Mouse (Mus musculus) right cerebral cortex, postnatal 25 days (tissue): ENCODE measurements around the gene Usp29.
"Not testable (repeated sequence)": the region's sequence is repeated elsewhere in the genome, so short reads cannot be mapped to it uniquely, and the experiment has no call there.

Experiments used
- DNase-seq: peaks from one replicate; pipeline ENCODE4 v3.0.0; 2022

Usp29 gene

DNA sequence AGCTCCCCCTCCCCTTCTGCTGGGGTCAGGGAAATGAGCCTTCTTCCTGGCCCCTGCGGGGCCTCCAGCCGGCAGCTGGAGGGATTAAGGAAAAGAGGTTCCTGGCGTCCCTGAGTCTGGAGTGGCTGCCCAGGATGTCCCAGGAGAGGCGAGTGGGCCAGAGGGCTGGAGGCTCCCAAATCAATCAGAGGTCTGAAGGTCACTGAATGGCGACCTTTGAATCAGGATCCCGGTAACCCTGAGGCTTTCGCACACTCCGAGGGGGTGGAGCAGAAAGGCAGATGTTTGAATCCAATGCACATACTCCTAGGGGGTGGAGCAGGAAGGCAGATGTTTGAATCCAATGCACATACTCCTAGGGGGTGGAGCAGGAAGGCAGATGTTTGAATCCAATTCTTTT lies 39.9 kb downstream of the Usp29 start:
- DNase-seq: no peak

DNA sequence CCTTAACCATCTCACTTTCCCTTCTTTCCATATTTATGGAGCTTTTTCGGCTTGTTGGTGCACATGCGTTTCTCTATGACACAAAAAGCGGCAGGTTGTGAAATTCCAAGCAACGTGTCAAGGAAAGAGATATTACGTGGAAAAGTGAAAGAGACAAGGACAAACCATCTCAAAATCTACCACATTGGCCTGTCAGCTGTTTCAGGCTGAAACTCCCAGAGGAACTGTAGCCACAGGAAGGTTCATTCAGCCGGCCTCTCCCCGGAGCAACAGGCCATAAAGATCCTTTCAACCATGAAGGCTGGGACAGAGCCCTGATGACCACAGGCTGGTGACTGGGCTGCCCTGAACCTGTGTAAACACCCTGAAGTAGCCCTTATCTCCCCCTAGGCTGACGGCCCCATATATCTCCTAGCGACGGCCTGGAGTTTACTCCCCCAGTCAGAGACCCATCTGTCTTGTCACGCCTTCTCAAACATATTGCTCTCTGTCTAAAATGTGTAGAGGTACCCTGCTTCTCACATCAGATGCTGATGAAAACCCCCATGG lies 43.6 kb downstream of the Usp29 start:
- not testable (repeated sequence) for DNase-seq

DNA sequence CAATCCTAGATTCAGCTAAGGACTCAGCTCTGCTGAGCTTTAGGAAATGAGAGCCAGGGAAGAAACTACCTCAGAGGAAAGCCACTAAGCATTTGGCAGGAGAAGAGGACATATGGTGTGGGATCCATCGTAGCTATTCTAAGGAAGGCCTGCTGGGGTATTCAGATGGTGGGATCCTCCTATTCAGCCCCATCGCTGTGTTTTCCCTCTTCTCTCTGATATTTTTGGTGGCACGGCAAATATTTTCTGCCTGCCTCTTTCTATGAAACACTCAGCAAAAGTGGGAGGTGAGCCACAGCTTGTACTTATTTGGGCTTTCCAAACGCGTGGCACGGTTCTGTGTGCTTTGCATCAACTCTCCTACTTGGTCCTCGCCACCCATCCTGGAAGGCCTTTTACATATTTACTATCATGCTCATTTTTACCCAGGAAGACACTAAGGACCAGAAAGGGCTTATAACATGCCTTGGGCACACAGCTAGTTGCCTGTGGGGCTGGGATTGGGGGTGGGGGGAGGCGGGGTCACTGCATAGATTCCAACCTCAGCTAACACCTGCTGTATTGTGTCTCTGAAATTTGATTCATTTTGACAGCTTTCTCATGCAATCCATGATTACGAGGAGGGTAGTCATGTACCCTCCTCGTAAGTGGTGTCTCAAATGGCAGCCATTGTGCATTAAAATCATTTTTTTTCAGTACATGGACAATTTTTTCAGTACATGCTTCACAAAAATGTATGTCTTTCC lies 46.1 kb downstream of the Usp29 start:
- DNase-seq: peak; percentile 74

DNA sequence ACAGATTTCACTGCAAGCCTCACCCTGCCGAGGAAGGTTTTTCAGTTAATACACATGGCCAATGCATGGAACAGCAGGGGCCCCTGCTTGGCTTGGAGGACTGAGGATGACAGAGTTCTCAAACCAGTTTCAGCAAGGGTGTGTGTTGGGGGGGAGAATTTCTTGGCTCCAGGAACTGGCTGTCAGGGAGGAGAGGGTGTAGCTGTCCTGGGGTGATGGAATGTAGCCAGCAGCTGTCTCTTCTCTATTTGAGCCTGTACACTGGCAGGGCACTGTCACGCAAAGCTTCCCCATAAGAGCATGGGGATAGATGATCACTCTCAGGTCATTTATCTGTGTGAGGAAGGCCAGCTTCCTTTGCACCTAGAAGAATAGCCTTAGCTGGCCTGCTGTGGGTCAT lies 46.7 kb downstream of the Usp29 start:
- DNase-seq: no peak

DNA sequence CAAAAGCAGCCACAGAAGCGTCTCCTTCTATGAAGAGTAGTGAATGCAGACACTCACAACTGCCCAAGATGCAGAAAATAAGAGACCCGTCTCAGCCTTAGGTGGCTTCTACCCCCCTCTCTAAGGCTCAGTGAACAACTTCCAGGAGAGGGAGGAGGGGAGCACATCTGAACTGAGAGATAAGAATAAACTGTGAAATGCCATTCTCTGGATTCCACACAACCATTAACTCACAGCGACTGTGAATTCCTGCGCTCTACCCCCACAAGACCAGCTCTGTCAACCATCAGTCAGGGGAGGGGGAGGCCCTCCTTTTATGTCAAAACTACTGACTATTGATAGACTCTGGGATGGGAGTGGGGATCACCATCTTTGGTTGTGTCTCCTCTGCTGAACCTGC lies 47.3 kb downstream of the Usp29 start:
- DNase-seq: no peak

DNA sequence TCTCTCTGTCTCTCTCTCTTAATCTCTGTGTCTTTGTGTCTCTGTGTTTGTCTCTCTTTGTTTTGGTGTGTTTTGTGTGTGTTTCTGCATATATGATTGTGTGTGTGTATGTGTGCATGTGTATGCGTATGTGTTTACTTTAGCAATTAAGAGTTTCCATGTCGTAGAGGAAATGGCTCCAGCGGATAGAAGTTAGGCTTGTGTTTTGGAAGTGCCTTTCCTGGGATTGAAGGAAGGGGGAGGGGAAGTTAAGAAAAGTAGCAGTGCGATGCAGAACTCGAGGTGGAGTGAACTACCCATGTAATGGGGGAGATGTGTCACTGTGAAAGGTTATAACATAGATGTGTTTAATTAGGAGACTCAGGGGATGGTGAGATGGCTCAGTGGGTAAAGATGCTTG lies 48.8 kb downstream of the Usp29 start:
- no peak for DNase-seq

DNA sequence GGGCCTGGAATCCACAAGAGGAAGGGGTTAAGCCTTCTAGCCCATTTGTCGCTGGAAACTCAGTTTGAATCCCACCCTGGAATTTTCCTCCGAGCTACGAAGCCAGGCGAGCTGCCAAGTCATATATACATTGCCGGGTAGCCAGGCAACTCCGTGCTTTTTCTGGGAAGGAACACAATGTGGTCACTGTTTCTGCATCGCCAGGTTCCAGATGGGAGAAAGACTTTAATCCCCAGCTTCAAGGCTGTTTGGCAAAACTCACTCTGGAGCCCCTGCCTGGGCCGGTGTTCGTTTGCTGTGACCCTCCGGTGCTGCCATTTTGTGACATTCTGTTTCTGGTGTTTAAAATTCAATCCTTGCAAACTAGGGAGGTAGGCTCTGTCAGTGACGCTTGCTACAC lies 51.2 kb downstream of the Usp29 start:
- peak; percentile 10 for DNase-seq

- no peak for DNase-seq
Observed at GRCm38 (mm10) chr7:6784340-6785073, 54.1 kb downstream of the Usp29 start.

DNA sequence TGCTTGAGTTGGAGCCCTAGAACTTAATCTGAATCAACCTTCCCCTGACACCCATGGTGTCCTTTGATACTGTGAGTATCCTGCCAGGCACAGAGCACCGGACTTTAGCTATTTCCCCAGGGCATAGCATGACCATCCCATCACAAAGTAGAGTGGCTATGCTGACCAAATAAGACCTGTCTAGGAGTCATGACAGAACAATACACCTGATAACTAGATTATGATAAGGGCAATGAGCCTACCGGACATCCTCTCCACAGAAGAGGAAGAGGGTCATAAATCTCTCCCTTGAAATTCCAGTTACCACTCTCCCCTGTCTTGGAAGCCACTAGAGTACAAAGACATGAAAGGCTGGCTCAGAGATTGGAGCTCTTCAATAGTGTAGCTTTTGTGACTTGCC lies 56.6 kb downstream of the Usp29 start:
- no peak for DNase-seq

DNA sequence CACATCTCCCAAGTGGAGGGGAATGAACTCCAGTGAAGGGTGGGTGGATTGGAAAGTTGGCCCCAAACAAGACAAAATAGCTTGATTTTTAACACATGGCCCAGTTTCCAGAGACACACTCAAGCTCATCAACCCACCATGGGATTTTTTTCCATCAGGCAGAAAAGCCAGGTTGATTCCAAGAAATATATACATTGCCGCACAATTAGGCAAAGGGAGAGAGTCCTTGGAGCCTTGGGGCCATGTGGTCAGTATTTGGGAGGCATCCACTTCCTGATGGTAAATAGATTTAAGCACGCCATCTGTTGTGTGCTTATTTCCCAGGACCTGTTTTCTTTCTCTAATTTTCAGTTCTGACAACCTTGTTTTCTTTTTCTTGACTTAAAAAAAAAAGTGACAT lies 57.7 kb downstream of the Usp29 start:
- no peak for DNase-seq

DNA sequence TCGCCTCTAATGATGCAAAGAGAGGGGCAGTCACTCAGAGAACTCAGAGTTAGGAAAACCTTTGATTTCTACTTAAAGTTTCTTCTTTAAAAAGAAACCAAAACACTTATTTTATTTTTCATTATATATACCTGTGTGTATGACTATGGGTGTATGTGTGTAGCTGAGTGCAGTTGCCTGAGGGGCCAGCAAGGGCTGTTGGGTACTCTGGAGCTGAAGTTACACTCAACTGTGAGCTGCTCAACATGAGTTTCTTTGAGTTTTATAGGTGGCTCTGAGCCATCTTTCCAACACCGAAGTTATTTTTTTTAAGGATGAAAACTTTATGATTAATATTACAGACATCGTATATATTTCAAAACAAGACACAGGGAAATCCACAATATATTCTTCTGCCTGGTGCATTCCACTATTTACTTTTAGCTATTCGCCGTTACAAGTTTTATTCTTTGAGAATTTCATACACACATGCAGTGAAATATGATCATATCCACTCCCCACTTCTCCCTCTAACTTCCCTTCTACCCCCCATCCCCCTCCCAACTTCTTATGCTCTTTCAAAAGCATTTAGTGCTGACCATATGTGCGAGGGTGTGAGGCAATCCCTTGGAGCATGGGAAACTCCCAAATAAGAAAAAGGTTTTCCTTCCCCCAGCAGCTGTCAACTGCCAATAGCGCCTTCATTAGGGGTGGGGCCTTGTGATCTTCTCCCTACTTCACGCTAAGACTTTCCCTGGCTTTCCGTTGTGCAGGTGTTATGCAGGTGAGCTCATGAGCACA lies 61.1 kb downstream of the Usp29 start:
- DNase-seq: no peak

DNA sequence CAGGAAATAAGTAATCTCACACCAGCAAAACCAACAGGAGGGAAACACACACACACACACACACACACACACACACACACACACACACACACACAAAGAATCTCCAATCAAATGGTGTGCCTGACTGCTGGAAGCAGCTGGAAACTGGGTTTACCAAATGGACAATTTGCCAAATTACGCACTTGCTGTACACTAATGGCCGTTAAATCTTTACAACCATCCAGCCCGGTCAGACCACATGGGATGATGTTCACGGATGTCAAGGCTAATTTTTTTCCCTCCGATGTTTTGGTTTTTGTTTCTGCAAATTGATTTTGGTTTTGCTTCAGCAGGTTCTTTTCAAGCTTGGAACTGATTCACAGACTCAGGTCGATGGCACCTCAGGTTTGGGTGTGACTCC lies 62.9 kb downstream of the Usp29 start:
- DNase-seq: no peak

DNA sequence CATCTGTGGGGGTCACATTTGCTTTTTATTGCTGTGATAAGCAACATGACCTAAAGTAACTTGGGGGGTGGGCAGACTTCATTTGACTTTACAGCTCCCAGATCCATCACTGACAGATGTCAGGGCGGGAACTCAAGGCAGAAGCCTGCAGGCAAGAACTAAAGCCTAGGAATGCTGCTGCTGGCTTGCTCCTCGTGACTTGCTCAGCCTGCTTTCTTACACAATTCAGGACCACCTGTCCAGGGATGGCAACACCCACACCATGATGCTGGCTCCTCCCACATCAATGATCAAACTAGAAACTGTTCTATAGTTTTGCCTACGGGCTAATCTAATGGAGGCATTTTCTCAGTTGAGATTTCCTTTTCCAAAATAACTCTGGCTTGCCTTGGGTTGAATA lies 63.4 kb downstream of the Usp29 start:
- DNase-seq: no peak

- DNase-seq: no peak
Observed at GRCm38 (mm10) chr7:6797408-6797807, 67.0 kb downstream of the Usp29 start.

DNA sequence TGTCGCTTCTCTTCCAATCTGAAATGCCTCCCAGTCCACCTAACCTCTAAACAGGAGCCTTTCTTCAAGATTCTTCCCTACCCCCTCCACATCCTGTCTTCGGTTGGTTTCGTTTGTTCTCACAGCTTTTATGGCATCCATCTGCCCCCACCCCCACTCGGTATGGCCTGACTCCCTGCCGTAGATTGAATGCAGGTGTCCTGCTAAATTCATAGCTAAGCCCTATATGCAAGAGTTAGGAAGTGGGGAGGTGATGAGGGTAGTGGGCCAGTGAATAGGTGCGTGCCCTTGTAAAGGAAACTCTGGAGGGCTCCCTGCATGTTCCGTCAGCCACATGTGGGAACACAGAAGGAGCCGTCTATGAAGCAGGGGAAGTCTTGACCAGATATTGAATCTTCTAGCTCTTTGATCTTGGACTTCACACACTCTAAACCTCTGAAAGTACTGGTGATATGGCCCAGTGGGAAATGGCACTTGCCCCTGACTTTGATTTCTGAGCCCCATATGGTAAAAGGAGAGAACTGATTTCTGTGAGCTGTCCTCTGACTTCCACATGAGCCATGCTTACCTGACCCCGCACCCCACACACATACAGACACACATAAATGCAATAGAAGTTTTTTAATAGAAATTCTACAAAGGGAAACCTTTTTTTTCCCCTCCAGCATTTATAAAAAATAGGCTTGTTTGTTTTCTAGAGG lies 68.9 kb downstream of the Usp29 start:
- no peak for DNase-seq

DNA sequence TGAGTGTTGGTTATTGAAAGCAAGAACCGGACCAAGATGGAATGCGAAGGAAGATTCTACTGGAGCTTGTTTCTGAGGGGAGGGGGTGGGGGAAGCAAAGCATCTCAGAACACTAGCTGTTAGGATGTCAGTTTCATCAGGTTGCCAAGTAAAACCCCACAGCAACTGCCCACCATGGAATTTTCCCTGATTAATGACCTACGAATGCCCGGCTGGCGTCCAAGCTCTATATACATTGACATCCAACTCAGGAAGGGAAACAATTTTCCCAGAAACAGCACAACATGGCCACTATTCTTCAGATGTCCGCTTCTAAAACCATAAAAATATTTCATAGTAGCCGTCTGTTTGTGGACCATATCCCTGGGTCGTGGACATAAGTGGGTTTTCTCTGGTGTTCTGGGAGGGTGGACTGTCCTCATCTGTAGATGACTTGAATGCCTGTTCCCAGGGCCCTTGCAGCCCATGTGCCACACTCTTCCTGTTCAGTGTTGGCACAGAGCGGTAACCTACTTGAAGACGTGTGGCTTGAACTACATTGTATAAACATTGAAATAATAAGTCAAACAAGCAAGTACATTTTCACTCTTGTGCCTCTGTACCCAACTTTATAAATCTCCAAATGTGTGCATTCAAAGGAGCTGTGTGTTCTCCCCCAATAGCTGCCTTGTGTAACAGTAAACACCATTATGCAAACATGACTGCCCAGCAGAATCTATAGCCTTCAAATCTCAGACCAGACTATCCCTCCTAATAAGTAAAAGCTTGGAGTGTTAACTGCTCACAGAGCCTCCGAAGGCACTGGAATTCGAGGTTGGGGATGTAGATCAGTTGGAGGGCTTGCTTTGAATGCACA lies 70.4 kb downstream of the Usp29 start:
- DNase-seq: no peak

DNA sequence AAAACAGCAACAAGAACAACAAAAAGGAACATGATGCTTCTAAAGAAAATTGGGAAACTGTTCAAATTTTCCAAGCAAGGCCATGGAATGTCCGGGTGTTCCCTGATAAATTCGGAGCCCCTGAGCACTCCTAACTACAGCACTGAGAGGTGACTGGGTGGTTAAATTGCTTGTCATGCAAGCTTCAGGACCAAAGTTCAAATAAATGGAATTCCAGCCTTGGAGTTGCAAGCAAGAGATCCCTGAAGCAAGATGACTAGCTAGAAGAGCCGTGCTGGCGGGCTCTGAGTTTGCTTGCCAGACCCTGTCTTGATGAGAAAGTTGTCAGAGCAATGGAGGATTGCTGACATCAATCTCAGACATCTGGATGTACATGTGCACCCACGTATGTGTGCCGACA lies 71.3 kb downstream of the Usp29 start:
- DNase-seq: no peak

GRCm38 (mm10) chr7:6810556-6810955 lies 80.2 kb downstream of the Usp29 start:
- DNase-seq: peak; percentile 44

- no peak for DNase-seq
Observed at GRCm38 (mm10) chr7:6814971-6815370, 84.6 kb downstream of the Usp29 start.

DNA sequence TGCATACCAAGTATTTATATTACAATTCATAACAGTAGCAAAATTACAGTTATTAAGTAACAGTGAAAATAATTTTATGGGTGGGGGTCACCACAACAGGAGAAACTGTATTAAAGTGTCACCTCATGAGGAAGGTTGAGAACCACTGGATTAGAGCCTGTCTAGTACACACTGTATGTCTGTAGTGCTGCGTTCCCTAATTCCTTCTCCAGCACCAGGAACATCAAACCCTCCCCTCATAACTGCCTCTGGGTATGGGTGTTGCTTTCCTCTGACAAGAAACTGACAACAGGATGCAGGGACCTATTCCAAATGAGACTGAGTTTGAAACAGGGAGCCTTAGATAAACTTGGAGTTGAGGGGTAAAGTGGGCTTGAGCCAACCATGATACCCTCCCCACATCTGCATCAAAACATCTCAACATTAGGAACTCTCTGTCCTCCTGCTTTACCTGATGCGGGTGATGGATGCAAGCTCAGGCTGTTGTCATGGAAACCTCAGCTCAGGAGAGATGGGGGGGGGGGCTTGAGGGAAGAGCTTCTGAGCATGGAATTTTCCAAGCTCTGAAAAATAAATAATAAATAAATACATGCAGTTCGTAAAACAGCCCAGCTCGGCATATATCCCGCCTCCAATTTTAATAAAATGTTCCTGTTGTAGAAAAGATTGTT lies 86.5 kb downstream of the Usp29 start:
- DNase-seq: no peak

GRCm38 (mm10) chr7:6820296-6820695 lies 89.9 kb downstream of the Usp29 start:
- DNase-seq: no peak
